Mouse (Mus musculus): ENCODE data around the gene Phyhd1. TPM values are rescaled to one million over a fixed set of nuclear protein-coding genes. Genes with fewer than 3 reads are reported as not detected.

The Phyhd1 gene
- 10.5 and 11.7 TPM in 2 replicates for polyA plus RNA-seq (2014; fragmentation: Nextera tagmentation; extraction: Ambion mirVana)

- H3K4me2 ChIP-seq, result peak within 1 kb of the TSS; percentile 52
- peaks cover 16% of the 10 kb centered on the region; the same call in 1 of the 2 replicates for H3K36me3 ChIP-seq (ENCODE audit: control insufficient read depth, insufficient read depth, low read length)
- no peaks in the 10 kb centered on the region for H3K27me3 ChIP-seq (replicated peaks; ENCODE audit: control insufficient read depth, insufficient read depth, low read length)
- ATAC-seq (replicated peaks; ENCODE audit: low FRiP score), result no peak
- H3K27ac ChIP-seq (ENCODE audit: low read depth, low read length), result peak within 1 kb of the TSS; percentile 82
- H3K9me3 ChIP-seq (ENCODE audit: control insufficient read depth, low read length), result no peaks in the 10 kb centered on the region
- H3K4me1 ChIP-seq (replicated peaks; ENCODE audit: control insufficient read depth, insufficient read depth, low read length), result peaks cover 33% of the 10 kb centered on the region
- DNase-seq (ENCODE audit: low spot score), result no peak
- peak within 1 kb of the TSS; percentile 46 for H3K9ac ChIP-seq (ENCODE audit: low read depth, low read length)
- H3K4me3 ChIP-seq (ENCODE audit: low read depth, low read length), result peak within 1 kb of the TSS; percentile 29
- 51% methylated on average over 5 of the region's 5 CpGs for WGBS
Measured at GRCm38 (mm10) chr2:30265767-30266253, at the start of gene Phyhd1. Phyhd1 (plus strand) TSS chr2:30266203.

GRCm38 (mm10) chr2:30216293-30216692, 49.7 kb upstream of the Phyhd1 start:
- no peak overlapping the region for H3K4me3 ChIP-seq (ENCODE audit: low read depth, low read length)
- no peaks in the 10 kb centered on the region; the same call in 1 of the 2 replicates for H3K4me1 ChIP-seq (replicated peaks; ENCODE audit: control insufficient read depth, insufficient read depth, low read length)
- H3K27me3 ChIP-seq (replicated peaks; ENCODE audit: control insufficient read depth, insufficient read depth, low read length), result no peaks in the 10 kb centered on the region
- no peak overlapping the region for H3K4me2 ChIP-seq
- DNase-seq (ENCODE audit: low spot score) (no peak), ATAC-seq (replicated peaks; ENCODE audit: low FRiP score) (no peak)
- H3K36me3 ChIP-seq (ENCODE audit: control insufficient read depth, insufficient read depth, low read length), result no peaks in the 10 kb centered on the region
- 87% methylated on average over 5 of the region's 5 CpGs for WGBS
- no peaks in the 10 kb centered on the region for H3K9me3 ChIP-seq (ENCODE audit: control insufficient read depth, low read length)
- H3K9ac ChIP-seq (ENCODE audit: low read depth, low read length), result no peak overlapping the region
- H3K27ac ChIP-seq (ENCODE audit: low read depth, low read length), result no peak overlapping the region

DNA sequence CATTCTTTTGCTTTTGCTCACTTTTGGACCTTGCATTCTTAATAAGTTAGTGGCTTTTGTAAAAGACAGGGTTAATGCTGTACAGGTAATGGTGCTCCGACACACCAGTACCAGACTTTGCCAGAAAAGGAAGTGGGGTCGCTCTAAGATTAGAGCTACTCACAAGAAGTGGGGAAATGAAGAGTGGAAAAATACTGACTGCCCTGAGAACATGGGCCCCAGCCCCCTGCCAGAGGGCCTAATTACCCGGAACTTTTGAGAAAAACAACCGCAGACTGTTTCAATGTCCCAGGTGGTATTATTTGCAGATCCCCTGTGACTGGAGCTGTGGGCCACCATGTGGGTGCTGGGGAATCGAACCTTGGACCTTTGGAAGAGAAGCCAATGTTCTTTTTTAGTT, 30.4 kb upstream of the Phyhd1 start:
- WGBS, result 63% methylated on average over 5 of the region's 5 CpGs

GRCm38 (mm10) chr2:30236426-30237198, 29.4 kb upstream of the Phyhd1 start:
- peak overlapping the region; percentile 96 for H3K4me2 ChIP-seq
- H3K27me3 ChIP-seq (replicated peaks; ENCODE audit: control insufficient read depth, insufficient read depth, low read length), result no peaks in the 10 kb centered on the region
- peaks cover 25% of the 10 kb centered on the region for H3K4me1 ChIP-seq (replicated peaks; ENCODE audit: control insufficient read depth, insufficient read depth, low read length)
- no peaks in the 10 kb centered on the region for H3K9me3 ChIP-seq (ENCODE audit: control insufficient read depth, low read length)
- ATAC-seq (replicated peaks; ENCODE audit: low FRiP score), result peak; percentile 0; the same call in 1 of the 2 replicates
- peak overlapping the region; percentile 94 for H3K4me3 ChIP-seq (ENCODE audit: low read depth, low read length)
- no peak for DNase-seq (ENCODE audit: low spot score)
- peak overlapping the region; percentile 84 for H3K27ac ChIP-seq (ENCODE audit: low read depth, low read length)
- 6% methylated on average over 18 of the region's 18 CpGs for WGBS
- H3K9ac ChIP-seq (ENCODE audit: low read depth, low read length), result peak overlapping the region; percentile 90
- H3K36me3 ChIP-seq (ENCODE audit: control insufficient read depth, insufficient read depth, low read length), result peaks cover 2% of the 10 kb centered on the region; the same call in 1 of the 2 replicates

More for the DNA sequence above, 30.4 kb upstream of the Phyhd1 start:
- Histone ChIP-seq H3K4me2 (no peak overlapping the region), H3K9me3 (ENCODE audit: control insufficient read depth, low read length) (peaks cover 1% of the 10 kb centered on the region; the same call in 1 of the 2 replicates), H3K27me3 (replicated peaks; ENCODE audit: control insufficient read depth, insufficient read depth, low read length) (no peaks in the 10 kb centered on the region), H3K4me1 (replicated peaks; ENCODE audit: control insufficient read depth, insufficient read depth, low read length) (peaks cover 25% of the 10 kb centered on the region), H3K9ac (ENCODE audit: low read depth, low read length) (no peak overlapping the region), H3K27ac (ENCODE audit: low read depth, low read length) (no peak overlapping the region), H3K4me3 (ENCODE audit: low read depth, low read length) (no peak overlapping the region), H3K36me3 (ENCODE audit: control insufficient read depth, insufficient read depth, low read length) (peaks cover 1% of the 10 kb centered on the region; the same call in 1 of the 2 replicates)
- ATAC-seq (replicated peaks; ENCODE audit: low FRiP score) (no peak), DNase-seq (ENCODE audit: low spot score) (no peak)

DNA sequence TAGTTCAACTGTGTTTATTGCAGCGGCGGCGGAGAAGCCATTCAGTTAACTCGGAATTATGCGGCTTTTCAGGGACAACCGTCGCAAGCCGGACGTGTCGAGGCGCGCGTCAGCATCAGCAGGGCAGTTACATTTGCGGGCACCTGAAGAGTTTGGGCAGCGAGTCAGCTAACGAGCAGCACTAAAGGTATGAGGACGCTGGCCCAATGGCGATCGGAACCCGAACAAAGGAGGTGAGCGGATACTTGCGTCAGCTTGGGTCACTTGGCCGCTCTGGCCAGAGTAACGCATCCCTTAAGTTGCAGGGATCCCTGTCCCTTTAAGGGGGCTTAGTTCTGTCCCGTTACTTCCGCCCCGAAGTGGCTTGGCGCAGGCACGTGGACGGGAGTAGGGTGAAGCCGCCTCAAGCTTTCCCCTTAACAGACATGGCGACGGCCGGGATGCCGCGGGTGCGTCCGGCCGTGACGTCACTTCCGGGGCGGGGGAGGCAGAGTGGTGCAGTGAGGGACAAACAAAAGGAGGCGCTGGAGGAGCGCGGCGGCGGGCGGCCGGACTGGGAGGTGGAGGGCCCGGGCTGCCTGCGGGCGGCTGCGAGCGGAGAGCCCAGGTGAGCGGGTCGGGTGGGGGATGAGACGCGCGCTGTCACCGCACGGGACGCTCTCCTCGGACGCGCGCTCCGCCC, 28.7 kb upstream of the Phyhd1 start, which contains the start of gene Lrrc8a:
Gene Lrrc8a, plus strand, starts transcription at position 517 of the 682 bp plus-strand sequence.
- H3K36me3 ChIP-seq (ENCODE audit: control insufficient read depth, insufficient read depth, low read length), result peaks cover 2% of the 10 kb centered on the region; the same call in 1 of the 2 replicates
- under 1% methylated on average over 67 of the region's 67 CpGs for WGBS
- H3K27ac ChIP-seq (ENCODE audit: low read depth, low read length), result peak within 1 kb of the TSS; percentile 84
- peak within 1 kb of the TSS; percentile 94 for H3K4me3 ChIP-seq (ENCODE audit: low read depth, low read length)
- no peaks in the 10 kb centered on the region for H3K27me3 ChIP-seq (replicated peaks; ENCODE audit: control insufficient read depth, insufficient read depth, low read length)
- H3K9ac ChIP-seq (ENCODE audit: low read depth, low read length), result peak within 1 kb of the TSS; percentile 90
- peaks cover 25% of the 10 kb centered on the region for H3K4me1 ChIP-seq (replicated peaks; ENCODE audit: control insufficient read depth, insufficient read depth, low read length)
- no peaks in the 10 kb centered on the region for H3K9me3 ChIP-seq (ENCODE audit: control insufficient read depth, low read length)
- ATAC-seq (replicated peaks; ENCODE audit: low FRiP score) (peak; percentile 96), DNase-seq (ENCODE audit: low spot score) (peak; percentile 100)
- peak within 1 kb of the TSS; percentile 96 for H3K4me2 ChIP-seq

GRCm38 (mm10) chr2:30237881-30238280, 28.1 kb upstream of the Phyhd1 start:
- H3K9me3 ChIP-seq (ENCODE audit: control insufficient read depth, low read length), result no peaks in the 10 kb centered on the region
- DNase-seq (ENCODE audit: low spot score), result no peak
- H3K27me3 ChIP-seq (replicated peaks; ENCODE audit: control insufficient read depth, insufficient read depth, low read length), result no peaks in the 10 kb centered on the region
- H3K27ac ChIP-seq (ENCODE audit: low read depth, low read length), result peak overlapping the region; percentile 84
- H3K4me3 ChIP-seq (ENCODE audit: low read depth, low read length), result peak overlapping the region; percentile 94
- WGBS, result 0% methylated on average over 38 of the region's 42 CpGs
- ATAC-seq (replicated peaks; ENCODE audit: low FRiP score), result peak; percentile 84
- H3K4me2 ChIP-seq, result peak overlapping the region; percentile 96
- peaks cover 2% of the 10 kb centered on the region; the same call in 1 of the 2 replicates for H3K36me3 ChIP-seq (ENCODE audit: control insufficient read depth, insufficient read depth, low read length)
- peaks cover 27% of the 10 kb centered on the region for H3K4me1 ChIP-seq (replicated peaks; ENCODE audit: control insufficient read depth, insufficient read depth, low read length)
- H3K9ac ChIP-seq (ENCODE audit: low read depth, low read length), result peak overlapping the region; percentile 90

DNA sequence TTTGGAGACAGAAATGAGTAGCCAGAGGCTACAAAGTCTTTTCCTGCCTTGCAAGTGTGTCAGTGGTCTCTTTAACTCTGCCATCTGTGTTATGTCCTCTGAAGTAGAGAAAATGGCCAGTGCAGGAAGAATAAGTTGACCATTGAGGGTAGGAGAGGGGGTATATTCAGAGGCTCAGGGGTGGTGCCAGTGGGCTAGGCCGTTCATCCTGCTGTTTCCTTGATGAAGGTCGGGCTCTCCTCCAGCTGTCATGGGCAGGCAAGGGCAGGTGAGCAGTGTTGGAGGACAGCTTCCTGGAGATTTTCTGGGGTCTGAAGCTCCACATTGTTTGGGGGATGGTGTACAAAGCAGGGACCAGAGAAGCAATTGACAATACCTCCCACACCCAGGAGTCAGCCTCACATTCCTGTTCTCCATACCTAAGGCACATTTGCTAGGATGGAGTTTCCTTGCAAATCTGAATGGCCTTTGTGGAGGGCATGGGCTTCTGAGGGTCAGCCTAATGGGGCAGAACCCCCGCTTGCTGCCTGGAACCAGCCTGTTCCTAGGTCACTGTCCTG, 27.0 kb upstream of the Phyhd1 start:
- peak overlapping the region; percentile 96 for H3K4me2 ChIP-seq
- H3K4me3 ChIP-seq (ENCODE audit: low read depth, low read length), result peak overlapping the region; percentile 94
- H3K27ac ChIP-seq (ENCODE audit: low read depth, low read length), result peak overlapping the region; percentile 1; the same call in 1 of the 2 replicates
- H3K36me3 ChIP-seq (ENCODE audit: control insufficient read depth, insufficient read depth, low read length), result peaks cover 2% of the 10 kb centered on the region; the same call in 1 of the 2 replicates
- no peak for ATAC-seq (replicated peaks; ENCODE audit: low FRiP score)
- no peaks in the 10 kb centered on the region for H3K9me3 ChIP-seq (ENCODE audit: control insufficient read depth, low read length)
- 80% methylated on average over 3 of the region's 3 CpGs for WGBS
- H3K4me1 ChIP-seq (replicated peaks; ENCODE audit: control insufficient read depth, insufficient read depth, low read length), result peaks cover 27% of the 10 kb centered on the region
- H3K27me3 ChIP-seq (replicated peaks; ENCODE audit: control insufficient read depth, insufficient read depth, low read length), result no peaks in the 10 kb centered on the region
- DNase-seq (ENCODE audit: low spot score), result no peak
- H3K9ac ChIP-seq (ENCODE audit: low read depth, low read length), result peak overlapping the region; percentile 90

DNA sequence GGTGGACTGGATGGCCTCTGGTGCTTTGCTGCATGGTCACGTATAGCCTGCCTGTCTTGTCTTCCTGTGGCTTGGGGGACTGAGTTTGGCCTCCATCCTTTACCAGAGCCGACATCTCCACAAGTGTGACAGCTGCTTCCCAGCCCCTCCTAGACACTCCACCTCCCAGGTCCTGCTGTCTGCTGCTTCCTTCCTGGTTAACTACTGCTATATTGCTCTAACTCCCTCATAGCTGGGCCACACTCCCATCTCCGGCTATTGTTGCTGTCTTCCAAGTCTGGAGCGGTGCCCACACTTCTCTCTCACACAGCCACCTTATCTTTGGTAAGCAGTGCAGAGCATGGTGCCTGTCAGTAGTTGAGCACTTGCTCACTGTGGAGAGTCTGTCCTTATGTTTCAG, 26.2 kb upstream of the Phyhd1 start:
- H3K4me2 ChIP-seq, result peak overlapping the region; percentile 96
- no peaks in the 10 kb centered on the region for H3K9me3 ChIP-seq (ENCODE audit: control insufficient read depth, low read length)
- H3K9ac ChIP-seq (ENCODE audit: low read depth, low read length), result no peak overlapping the region
- peak overlapping the region; percentile 0; the same call in 1 of the 2 replicates for H3K4me3 ChIP-seq (ENCODE audit: low read depth, low read length)
- no peak for DNase-seq (ENCODE audit: low spot score)
- peaks cover 27% of the 10 kb centered on the region for H3K4me1 ChIP-seq (replicated peaks; ENCODE audit: control insufficient read depth, insufficient read depth, low read length)
- peak; percentile 18; the same call in 1 of the 2 replicates for ATAC-seq (replicated peaks; ENCODE audit: low FRiP score)
- H3K27me3 ChIP-seq (replicated peaks; ENCODE audit: control insufficient read depth, insufficient read depth, low read length), result no peaks in the 10 kb centered on the region
- WGBS, result 63% methylated on average over 4 of the region's 4 CpGs
- peak overlapping the region; percentile 1 for H3K27ac ChIP-seq (ENCODE audit: low read depth, low read length)
- peaks cover 5% of the 10 kb centered on the region; the same call in 1 of the 2 replicates for H3K36me3 ChIP-seq (ENCODE audit: control insufficient read depth, insufficient read depth, low read length)

Measured in liver, embryonic 11.5 days (tissue).